Mouse (Mus musculus) stomach, postnatal 0 days (tissue): ENCODE data around the gene Gpr179.

Source experiments
- CTCF ChIP-seq: IDR thresholded peaks from 2 replicates; pipeline ENCODE4 v1.5.1; 2016; ENCODE audit warnings: antibody characterized with exemption, low read depth, mild to moderate bottlenecking, moderate library complexity
- EP300 ChIP-seq: optimal IDR thresholded peaks from 2 replicates; pipeline ENCODE3; 2016; ENCODE audit warnings: antibody characterized with exemption

DNA sequence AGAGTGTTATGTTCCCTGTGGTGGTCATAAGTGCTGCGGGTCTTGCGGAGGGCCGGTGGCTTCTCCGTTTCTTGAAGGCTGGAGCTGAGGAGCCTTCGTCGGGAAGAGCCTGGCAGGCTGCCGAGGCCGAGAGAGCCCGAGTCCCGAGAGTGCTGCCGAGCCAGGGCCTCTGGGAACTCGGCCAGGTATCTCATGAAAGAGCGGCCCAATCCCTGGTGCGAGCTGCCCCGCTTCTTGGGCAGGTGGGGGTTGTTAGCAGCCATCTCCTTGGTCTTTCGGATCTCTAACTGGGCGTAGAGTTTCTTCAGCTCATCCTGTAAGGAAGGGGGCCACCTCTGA, 12.9 kb downstream of the Gpr179 start:
- TF ChIP-seq CTCF (no peak), EP300 (no peak)
